ENCODE assay signal across 14 mouse cellular contexts in genomic region chr4:134444949-134445348, GRCm38 (mm10). TPM values are rescaled to one million over a fixed set of nuclear protein-coding genes. Genes with fewer than 3 reads are reported as not detected.
DNase-seq lines count a peak whose midpoint lies in the region; ATAC-seq lines count a peak whose summit lies in the region.
"Had no signal": no experiment of that assay in that cellular context is flagged by ENCODE, and none has a peak within 500 bp of the region (broad histone marks: within the 10 kb centered on the region; RNA-seq: fewer than 3 reads in every experiment).

No protein-coding gene starts in this region.

- H3K4me1 ChIP-seq in hindbrain, embryonic 13.5 days (replicated peaks), result peaks cover 34% of the 10 kb centered on the region
- H3K4me1 ChIP-seq in hindbrain, embryonic 12.5 days, result peaks cover 23% of the 10 kb centered on the region

- H3K36me3 ChIP-seq in hindbrain, embryonic 13.5 days, result no peaks in the 10 kb centered on the region
- H3K36me3 ChIP-seq in hindbrain, embryonic 12.5 days, result no peaks in the 10 kb centered on the region
- H3K36me3 ChIP-seq: embryonic facial prominence, embryonic 10.5 days; G1E had no signal

- no peak overlapping the region for H3K4me2 ChIP-seq in hindbrain, embryonic 13.5 days
- H3K4me2 ChIP-seq in hindbrain, embryonic 12.5 days (replicated peaks), result no peak overlapping the region

- ATAC-seq in hindbrain, embryonic 13.5 days (ENCODE audit: low FRiP score), result no peak
- ATAC-seq in hindbrain, embryonic 12.5 days (ENCODE audit: low FRiP score), result no peak
- ATAC-seq: intestine, embryonic 16.5 days had no signal

- H3K27ac ChIP-seq in hindbrain, embryonic 13.5 days, result peak overlapping the region; percentile 58; the same call in 1 of the 2 replicates
- no peak overlapping the region for H3K27ac ChIP-seq in hindbrain, embryonic 12.5 days

- intact Hi-C loops in left cerebral cortex, postnatal 36 days (cut with DNase I), result loop anchor here (2.0 kb wide), 1 partner anchor 14 kb away; no protein-coding TSS in a partner anchor

- H3K9me3 ChIP-seq in hindbrain, embryonic 13.5 days, result no peaks in the 10 kb centered on the region
- H3K9me3 ChIP-seq in hindbrain, embryonic 12.5 days (replicated peaks), result no peaks in the 10 kb centered on the region
- H3K9me3 ChIP-seq: embryonic facial prominence, embryonic 10.5 days; G1E had no signal

- WGBS in hindbrain, embryonic 13.5 days, result 52% methylated on average over 7 of the region's 7 CpGs
- WGBS in hindbrain, embryonic 12.5 days, result 60% methylated on average over 7 of the region's 7 CpGs

- H3K27me3 ChIP-seq in hindbrain, embryonic 13.5 days, result no peaks in the 10 kb centered on the region
- H3K27me3 ChIP-seq in hindbrain, embryonic 12.5 days, result no peaks in the 10 kb centered on the region

- no peak overlapping the region for H3K9ac ChIP-seq in hindbrain, embryonic 13.5 days
- no peak overlapping the region for H3K9ac ChIP-seq in hindbrain, embryonic 12.5 days

- DNase-seq in right cerebral cortex, adult 18-20 months, result peak; percentile 73
- no peak for DNase-seq in right cerebral cortex, postnatal 14 days
- DNase-seq in left cerebral cortex, postnatal 36 days (ENCODE audit: low spot score in 2 of 2), result peak; percentile 57 to 62
- no peak for DNase-seq in spleen, postnatal 4 days (ENCODE audit: low spot score in 2 of 2)
- no peak for DNase-seq in gastrocnemius, adult 8-10 months (ENCODE audit: low spot score in 2 of 2)
- DNase-seq: cerebellum, adult 8-10 months; heart, adult 18-20 months; kidney, postnatal 25 days; lung, adult 2 months had no signal

- H3K4me3 ChIP-seq in hindbrain, embryonic 13.5 days, result no peak overlapping the region
- no peak overlapping the region for H3K4me3 ChIP-seq in hindbrain, embryonic 12.5 days
- H3K4me3 ChIP-seq: embryonic facial prominence, embryonic 10.5 days had no signal

RNA-seq across cellular contexts. Expression of gene Stmn1, which starts 23.2 kb away (rescaled TPM):
- polyA plus RNA-seq in hindbrain, embryonic 13.5 days (2015; fragmentation: Nextera tagmentation; extraction: Ambion mirVana), result 6,917 and 6,921 TPM in 2 replicates
- polyA plus RNA-seq in hindbrain, embryonic 12.5 days (2016; fragmentation: Nextera tagmentation; extraction: Ambion mirVana), result 4,582 and 4,772 TPM in 2 replicates
- total RNA-seq in left cerebral cortex, postnatal 36 days (2021), result 1,000 to 10,000 TPM; 1,022 to 1,141 TPM
- total RNA-seq in gastrocnemius, adult 8-10 months (2022), result 1 to 10 TPM; 2.7 to 4.4 (median 2.8) TPM

RNA-seq across cellular contexts. Expression of gene Pafah2, which starts 48.8 kb away (rescaled TPM):
- 7.8 TPM in 2 replicates for polyA plus RNA-seq in hindbrain, embryonic 13.5 days (2015; fragmentation: Nextera tagmentation; extraction: Ambion mirVana)
- 9.2 and 10.7 TPM in 2 replicates for polyA plus RNA-seq in hindbrain, embryonic 12.5 days (2016; fragmentation: Nextera tagmentation; extraction: Ambion mirVana)
- total RNA-seq in left cerebral cortex, postnatal 36 days (2021), result 1 to 10 TPM; 6.7 to 7.5 TPM
- 1 to 10 TPM; 2.2 to 2.8 (median 2.5) TPM for total RNA-seq in gastrocnemius, adult 8-10 months (2022)

RNA-seq across cellular contexts. Expression of gene Paqr7, which starts 51.5 kb away (rescaled TPM):
- polyA plus RNA-seq in hindbrain, embryonic 13.5 days (2015; fragmentation: Nextera tagmentation; extraction: Ambion mirVana), result 20.2 and 21.5 TPM in 2 replicates
- 9.7 and 9.8 TPM in 2 replicates for polyA plus RNA-seq in hindbrain, embryonic 12.5 days (2016; fragmentation: Nextera tagmentation; extraction: Ambion mirVana)
- 10 to 100 TPM; 56.5 to 65.6 TPM for total RNA-seq in left cerebral cortex, postnatal 36 days (2021)
- total RNA-seq in gastrocnemius, adult 8-10 months (2022), result 1 to 10 TPM; 2.8 to 5.5 (median 5.0) TPM

Comparison
In these comparisons a context has a peak if more than half of its experiments do, and no peak if none do; other contexts are left out.
1. DNase-seq: peak in right cerebral cortex, adult 18-20 months (single experiment) and left cerebral cortex, postnatal 36 days (2 of 2); none in right cerebral cortex, postnatal 14 days (single experiment), spleen, postnatal 4 days (0 of 2) and gastrocnemius, adult 8-10 months (0 of 2).
2. RNA of gene Stmn1, which starts 23.2 kb away (total RNA-seq): 1,022 to 1,141 TPM in left cerebral cortex, postnatal 36 days; 2.7 to 4.4 TPM in gastrocnemius, adult 8-10 months; every median in the first group is over 100 times any median in the second.
3. RNA of gene Paqr7, which starts 51.5 kb away (total RNA-seq): 56.5 to 65.6 TPM in left cerebral cortex, postnatal 36 days; 2.8 to 5.5 TPM in gastrocnemius, adult 8-10 months; every median in the first group is over 4 times any median in the second.